Mouse (Mus musculus) ovary, postnatal 10 days (tissue): ENCODE data around the gene Raet1e.
"Not testable (repeated sequence)": the region's sequence is repeated elsewhere in the genome, so short reads cannot be mapped to it uniquely, and the experiment has no call there.

ENCODE experiments used
- DNase-seq: peaks from one replicate; pipeline ENCODE4 v3.0.0; 2022; ENCODE audit warnings: low spot score

Gene Raet1e

GRCm38 (mm10) chr10:22158310-22158999 is at the start of gene Raet1e, which contains the start of gene H60b:
Gene Raet1e, plus strand, starts transcription at chr10:22158569.
Gene H60b, plus strand, starts transcription at chr10:22158586.
- DNase-seq = peak; percentile 15

- peak; percentile 52 for DNase-seq
Measured at GRCm38 (mm10) chr10:22140665-22141280, 17.6 kb upstream of the Raet1e start.

- not testable (repeated sequence) for DNase-seq
Measured at GRCm38 (mm10) chr10:22142194-22142593, 16.2 kb upstream of the Raet1e start.

GRCm38 (mm10) chr10:22142926-22143325 is 15.4 kb upstream of the Raet1e start:
- DNase-seq = no peak

GRCm38 (mm10) chr10:22148441-22149072 is 9.8 kb upstream of the Raet1e start:
- DNase-seq = peak; percentile 52

DNA sequence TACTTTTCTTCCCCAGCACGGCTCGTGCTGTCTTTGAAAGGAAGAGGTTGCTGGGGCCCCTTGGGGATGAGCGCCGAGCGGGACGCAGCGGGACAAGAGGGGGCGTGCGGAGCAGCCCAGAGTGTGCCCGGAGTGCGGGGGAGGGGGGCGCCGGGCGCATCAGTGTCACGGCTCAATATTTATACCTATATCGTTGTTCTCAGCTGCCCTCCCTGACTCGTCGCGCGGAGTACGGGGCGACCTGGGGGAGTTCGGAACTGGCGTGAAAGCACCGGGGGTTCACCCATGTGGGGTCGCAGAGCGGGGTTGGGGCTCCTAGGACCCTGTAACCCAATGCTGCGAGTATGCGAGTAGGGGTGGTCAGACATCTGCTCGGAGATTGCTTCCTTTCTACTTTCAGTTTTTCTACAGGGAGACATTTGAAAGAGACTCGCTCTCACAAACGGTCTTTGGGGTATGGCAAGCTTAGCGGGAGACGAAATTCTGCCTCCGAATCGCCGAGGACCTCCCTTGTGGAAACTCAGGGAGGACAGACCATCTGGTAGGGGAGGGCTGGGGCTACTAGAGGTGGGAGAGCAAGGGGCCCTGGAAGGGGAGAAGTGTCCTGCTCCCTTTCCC is 9.2 kb upstream of the Raet1e start, which contains the start of gene E030030I06Rik:
TSS of gene E030030I06Rik (minus strand) at position 198 of the 618 bp plus-strand sequence.
- DNase-seq = peak; percentile 27

- peak; percentile 24 for DNase-seq
Measured at GRCm38 (mm10) chr10:22149691-22150465, 8.5 kb upstream of the Raet1e start.

DNA sequence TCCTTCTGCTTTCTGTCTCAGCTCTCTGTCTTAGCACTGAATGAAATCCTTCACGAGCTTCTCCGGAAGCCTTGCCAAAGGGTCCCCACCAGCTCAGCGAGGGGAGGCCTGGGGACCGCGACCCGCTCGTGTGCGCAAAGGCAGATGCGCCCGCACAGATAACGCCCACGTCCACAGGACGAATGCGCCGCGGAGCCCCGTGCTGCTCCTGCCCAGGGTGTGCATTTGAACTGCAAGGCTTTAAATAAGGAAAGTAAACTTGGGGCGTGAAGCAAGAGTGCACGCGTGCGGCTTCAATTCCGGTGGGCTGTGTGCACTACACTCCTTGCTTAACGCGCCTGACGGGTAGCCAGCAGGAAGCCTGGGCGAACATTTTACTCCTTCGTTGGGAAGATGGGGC is 7.8 kb upstream of the Raet1e start:
- DNase-seq = no peak

GRCm38 (mm10) chr10:22151056-22151862 is 7.1 kb upstream of the Raet1e start:
- DNase-seq = not testable (repeated sequence)

GRCm38 (mm10) chr10:22151863-22152640 is 6.3 kb upstream of the Raet1e start:
- not testable (repeated sequence) for DNase-seq

GRCm38 (mm10) chr10:22153147-22153690 is 5.2 kb upstream of the Raet1e start:
- DNase-seq = not testable (repeated sequence)

GRCm38 (mm10) chr10:22154127-22154526 is 4.2 kb upstream of the Raet1e start:
- not testable (repeated sequence) for DNase-seq

GRCm38 (mm10) chr10:22154871-22155799 is 3.2 kb upstream of the Raet1e start:
- DNase-seq = no peak

- no peak for DNase-seq
Measured at GRCm38 (mm10) chr10:22159131-22159561, 777 bp downstream of the Raet1e start.

DNA sequence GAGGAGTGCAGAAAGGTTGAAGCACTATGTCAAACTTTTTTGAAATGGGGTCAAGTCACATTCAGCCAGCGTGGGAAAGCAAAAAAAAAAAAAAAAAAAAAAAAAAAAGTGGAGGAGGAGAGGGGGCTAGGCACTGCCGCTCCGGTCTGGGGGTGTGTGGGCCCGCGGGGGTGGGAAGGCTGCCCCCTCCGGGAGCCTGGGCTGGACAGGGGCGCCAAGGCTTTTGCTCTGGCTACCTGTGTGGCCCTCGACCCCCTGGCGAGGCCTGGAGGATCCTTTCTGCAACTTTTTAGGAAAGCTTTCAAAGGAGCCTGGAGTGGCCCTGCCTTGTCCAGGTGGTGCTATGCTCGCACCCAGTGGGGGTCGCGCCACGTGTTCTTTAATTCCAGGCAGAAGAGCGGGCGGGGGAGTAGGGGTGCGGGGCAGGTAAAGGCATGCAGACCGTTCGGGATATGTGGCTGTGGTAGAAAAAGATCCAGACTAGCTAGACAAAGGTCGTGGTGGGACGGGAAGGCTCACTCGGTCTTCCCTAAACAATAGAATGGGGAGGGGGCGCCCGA is 1.3 kb downstream of the Raet1e start:
- no peak for DNase-seq

DNA sequence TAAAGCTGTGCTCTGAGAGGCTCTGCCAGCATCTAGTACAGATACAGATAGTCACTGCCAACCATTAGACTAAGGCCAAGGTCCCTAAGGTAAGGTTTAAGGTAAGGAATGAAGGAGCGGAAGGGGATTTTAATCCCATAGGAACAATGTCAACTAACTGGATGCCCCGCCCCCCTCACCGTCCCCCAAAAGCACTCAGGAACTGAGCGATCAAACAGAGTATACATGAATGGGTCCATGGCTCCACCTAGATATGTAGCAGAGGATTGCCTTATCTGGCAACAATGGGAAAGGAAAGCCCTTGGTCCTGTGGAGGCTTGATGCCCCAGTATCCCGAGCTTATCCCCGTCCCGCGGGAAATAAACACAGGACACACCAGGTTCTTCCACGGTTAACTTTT is 4.9 kb downstream of the Raet1e start:
- not testable (repeated sequence) for DNase-seq

DNA sequence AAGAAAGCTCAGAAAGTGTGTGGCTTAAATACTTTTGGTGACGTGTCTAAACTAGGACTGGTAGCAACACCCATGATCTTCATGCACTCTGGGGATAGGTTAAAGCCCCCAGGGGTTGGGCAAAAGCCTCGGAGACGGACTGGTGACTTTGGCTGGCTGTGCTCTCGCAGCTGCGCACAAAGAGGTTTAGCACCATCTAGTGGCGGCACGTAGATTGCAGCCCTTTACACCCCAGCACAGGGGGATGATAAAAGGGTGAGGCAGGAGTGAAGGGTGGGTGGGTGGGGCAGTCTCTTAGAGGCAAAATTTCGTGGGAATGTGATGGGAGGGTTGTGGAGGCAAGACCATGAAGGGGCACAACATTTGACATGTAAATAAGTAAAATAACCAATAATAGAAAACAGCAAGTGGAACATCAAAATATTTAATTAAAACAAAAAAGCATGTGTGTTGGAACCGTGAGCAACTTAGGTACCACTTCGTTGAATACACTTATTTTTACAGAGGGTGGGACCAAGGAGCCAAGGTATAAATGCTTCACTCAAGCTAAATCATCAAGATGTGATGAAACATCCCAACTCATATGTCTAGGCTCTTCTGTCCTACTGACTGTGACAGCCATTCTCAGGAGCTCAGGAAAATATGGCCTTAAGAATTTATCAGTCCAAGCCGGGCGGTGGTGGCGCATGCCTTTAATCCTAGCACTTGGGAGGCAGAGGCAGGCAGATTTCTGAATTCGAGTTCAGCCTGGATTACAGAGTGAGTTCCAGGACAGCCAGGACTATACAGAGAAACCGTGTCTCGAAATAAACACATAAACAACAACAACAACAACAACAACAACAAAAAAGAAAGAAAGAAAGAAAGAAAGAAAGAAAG is 5.6 kb downstream of the Raet1e start:
- peak; percentile 39 for DNase-seq
